Mouse (Mus musculus) thymus, postnatal 0 days (tissue): ENCODE data around the gene Olfr350. TPM values are rescaled to one million over a fixed set of nuclear protein-coding genes. Genes with fewer than 3 reads are reported as not detected.

Experiments used
- DNase-seq: peaks from one replicate; pipeline ENCODE4 v3.0.0-alpha.2; 2015; ENCODE audit warnings: low spot score
- polyA plus RNA-seq: library from polyadenylated mRNA; unstranded; fragments of >200 nt; fragmentation: Nextera tagmentation; extraction: Ambion mirVana; gene quantifications from 2 replicates; pipeline ENCODE4 v1.2.1, GENCODE M21; 2015

Olfr350 gene
- not detected in 2 replicates for polyA plus RNA-seq

DNA sequence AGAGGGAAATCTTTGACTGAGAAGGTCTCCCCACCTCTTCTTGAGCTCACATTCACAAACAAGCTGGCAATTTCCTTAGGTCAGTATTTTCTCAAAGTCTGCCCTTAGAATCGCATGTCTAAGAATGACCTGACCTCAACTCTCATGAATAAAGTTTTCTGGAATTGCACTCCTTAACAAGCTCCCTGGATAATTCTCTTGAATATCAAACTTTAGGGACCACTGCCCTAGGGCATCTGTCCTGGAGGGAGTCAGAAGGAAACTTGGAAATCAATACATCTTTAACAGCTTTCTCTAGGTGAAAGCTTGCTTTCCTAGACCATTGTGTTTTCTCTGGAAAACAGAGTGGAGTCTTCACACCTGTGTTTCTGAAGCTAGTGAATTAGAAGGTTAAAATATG, at the start of gene Olfr350:
Gene Olfr350, plus strand, starts transcription at position 301 of the 400 bp plus-strand sequence.
- DNase-seq, result no peak

- no peak for DNase-seq
These were observed 29.2 kb upstream of the Olfr350 start, which contains the start of gene Olfr3 for GRCm38 (mm10) chr2:36816932-36817331. Gene Olfr3 (minus strand): TSS chr2:36817032.

GRCm38 (mm10) chr2:36862560-36862959, 16.4 kb downstream of the Olfr350 start, which contains the start of gene Olfr351:
Gene Olfr351 (minus strand): TSS chr2:36862660.
- DNase-seq, result no peak

DNA sequence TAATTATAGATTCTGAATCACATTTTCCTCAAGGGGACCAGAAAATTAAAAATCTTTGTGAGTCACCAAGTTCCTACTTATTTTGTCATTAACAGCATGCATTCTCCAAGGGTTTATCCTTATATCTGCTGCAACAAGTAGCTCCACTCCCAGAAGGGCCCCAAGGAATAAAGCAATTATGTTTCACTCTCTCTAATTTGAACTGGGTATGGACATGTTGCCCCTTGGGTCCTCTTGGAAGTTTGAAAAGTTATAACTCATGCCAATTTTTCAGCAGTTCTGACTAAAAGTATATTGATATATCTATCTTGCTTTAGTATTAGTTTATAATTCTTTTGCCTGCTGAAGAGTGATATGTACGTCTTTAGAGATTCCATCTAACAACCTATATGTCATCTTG, 22.1 kb downstream of the Olfr350 start, which contains the start of gene Olfr352:
Gene Olfr352, plus strand, starts transcription at position 301 of the 400 bp plus-strand sequence.
- DNase-seq, result no peak

- no peak for DNase-seq
These were observed 46.7 kb downstream of the Olfr350 start, which contains the start of gene Olfr353 for GRCm38 (mm10) chr2:36892836-36893235. Gene Olfr353 (minus strand): TSS chr2:36892936.

DNA sequence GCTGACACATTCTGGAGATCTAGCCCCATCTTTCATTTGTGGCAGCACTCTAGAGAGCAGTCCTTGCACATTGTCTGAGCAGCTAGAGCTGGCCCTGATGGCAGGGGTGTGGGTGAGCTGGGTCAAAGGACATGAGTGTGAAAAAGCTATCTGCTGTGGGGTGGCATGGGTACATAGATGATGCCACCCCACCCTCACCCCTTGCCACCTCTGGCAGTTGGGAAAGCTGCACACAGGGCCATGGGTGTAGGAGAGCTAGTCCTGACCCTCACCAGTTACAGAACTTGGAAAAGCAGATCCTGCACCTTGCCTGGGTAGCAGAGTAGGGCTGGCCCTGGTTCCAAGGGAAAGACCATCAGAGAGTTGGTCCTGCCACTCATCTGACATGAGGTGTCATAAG, 51.0 kb downstream of the Olfr350 start:
- DNase-seq, result no peak

Other genes starting within 250 kb of the Olfr350 start
- gene Olfr345, start 206.3 kb upstream of the Olfr350 start, polyA plus RNA-seq, result not detected in 2 replicates
- not detected in 2 replicates for gene Olfr346, start 160.5 kb upstream of the Olfr350 start, polyA plus RNA-seq
- not detected in 2 replicates for gene Olfr347, start 114.4 kb upstream of the Olfr350 start, polyA plus RNA-seq
- not detected in 2 replicates for gene Olfr348, start 62.0 kb upstream of the Olfr350 start, polyA plus RNA-seq
- gene Olfr50, start 55.8 kb upstream of the Olfr350 start, polyA plus RNA-seq, result not detected in 2 replicates
- not detected in 2 replicates for gene Olfr3, start 29.3 kb upstream of the Olfr350 start, polyA plus RNA-seq
- not detected in 2 replicates for gene Olfr351, start 16.4 kb downstream of the Olfr350 start, polyA plus RNA-seq
- not detected in 2 replicates for gene Olfr352, start 22.1 kb downstream of the Olfr350 start, polyA plus RNA-seq
- not detected in 2 replicates for gene Olfr353, start 46.6 kb downstream of the Olfr350 start, polyA plus RNA-seq
- not detected in 2 replicates for gene Olfr354, start 59.4 kb downstream of the Olfr350 start, polyA plus RNA-seq
- gene Olfr355, start 82.6 kb downstream of the Olfr350 start, polyA plus RNA-seq, result not detected in 2 replicates
- not detected in 2 replicates for gene Olfr356, start 90.8 kb downstream of the Olfr350 start, polyA plus RNA-seq
- not detected in 2 replicates for gene Olfr357, start 147.5 kb downstream of the Olfr350 start, polyA plus RNA-seq
- not detected in 2 replicates for gene Olfr358, start 163.0 kb downstream of the Olfr350 start, polyA plus RNA-seq
- gene Olfr360, start 219.4 kb downstream of the Olfr350 start, polyA plus RNA-seq, result not detected in 2 replicates
- not detected in 2 replicates for gene Olfr361, start 243.0 kb downstream of the Olfr350 start, polyA plus RNA-seq